Mouse (Mus musculus): ENCODE data around the gene Vps51.

DNA sequence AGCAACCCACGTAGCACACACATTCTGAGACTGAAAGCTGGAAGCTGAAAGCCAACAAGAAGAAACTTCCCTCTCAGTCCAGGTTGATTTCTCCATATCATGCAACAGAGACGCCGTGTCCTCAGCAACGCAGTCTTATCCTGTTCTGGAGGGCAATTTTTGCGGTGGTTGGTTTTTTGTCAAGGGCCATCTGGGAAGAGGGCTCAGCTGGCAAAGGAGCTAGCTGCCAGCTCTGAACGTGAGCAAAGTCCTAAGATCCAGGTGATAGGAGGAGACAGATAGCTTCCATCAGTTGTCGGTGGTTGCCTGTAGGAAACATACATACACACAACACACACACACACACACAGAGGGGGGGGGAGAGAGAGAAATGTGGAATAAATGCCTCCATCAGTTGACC, 38.7 kb downstream of the Vps51 start:
- TF ChIP-seq TAL1 (IDR thresholded peaks at IDR 0.05; ENCODE audit: low read length): no peak
- no peak for TF ChIP-seq GATA1 (IDR thresholded peaks at IDR 0.05; ENCODE audit: low read length)

Data from erythroblast, embryonic 14.5 days (primary cell).